Mouse (Mus musculus) kidney, embryonic 15.5 days (tissue): ENCODE results near the gene Rpap2. TPM values are rescaled to one million over a fixed set of nuclear protein-coding genes. Genes with fewer than 3 reads are reported as not detected.

Experiments used
- ATAC-seq: fragments of 200-750 bp; cut with Nextera tagmentation; replicated peaks from 2 replicates; pipeline ENCODE4 v1.8.0; 2017; ENCODE audit warnings: moderate TSS enrichment; ENCODE audit not compliant: low FRiP score
- H3K27ac ChIP-seq: fragments of 300-500 bp; sonication (generic); 2 replicates; pipeline ENCODE4 v1.5.1; 2015; ENCODE audit warnings: mild to moderate bottlenecking, inconsistent platforms
- H3K27me3 ChIP-seq: fragments of 300-500 bp; sonication (generic); 2 replicates; pipeline ENCODE4 v1.6.1; 2015; ENCODE audit warnings: inconsistent platforms
- H3K36me3 ChIP-seq: fragments of 300-500 bp; sonication (generic); 2 replicates; pipeline ENCODE4 v1.6.1; 2015; ENCODE audit warnings: inconsistent platforms
- H3K4me1 ChIP-seq: fragments of 300-500 bp; sonication (generic); 2 replicates; pipeline ENCODE4 v1.6.1; 2015; ENCODE audit warnings: inconsistent platforms
- H3K4me2 ChIP-seq: fragments of 300-500 bp; sonication (generic); 2 replicates; pipeline ENCODE4 v1.6.1; 2015; ENCODE audit warnings: moderate library complexity, mild to moderate bottlenecking, inconsistent platforms
- H3K4me3 ChIP-seq: fragments of 300-500 bp; sonication (generic); replicated peaks from 2 replicates; pipeline ENCODE4 v1.5.1; 2015; ENCODE audit warnings: mild to moderate bottlenecking, inconsistent platforms
- H3K9ac ChIP-seq: fragments of 300-500 bp; sonication (generic); 2 replicates; pipeline ENCODE4 v1.6.1; 2015; ENCODE audit warnings: mild to moderate bottlenecking, inconsistent platforms
- H3K9me3 ChIP-seq: fragments of 300-500 bp; sonication (generic); replicated peaks from 2 replicates; pipeline ENCODE4 v1.6.1; 2016; ENCODE audit warnings: inconsistent platforms
- WGBS: fragments of 180-500 bp; shearing (Covaris S2); methylation state at CpG from one replicate; pipeline ENCODE4 v1.1.7; 2015; ENCODE audit warnings: mixed read lengths; 5-methylcytosine and 5-hydroxymethylcytosine counted together
- polyA plus RNA-seq: library from polyadenylated mRNA; unstranded; fragments of >200 nt; fragmentation: Nextera tagmentation; extraction: Ambion mirVana; gene quantifications from 2 replicates; pipeline ENCODE4 v1.2.1, GENCODE M21; 2015

Rpap2 gene
- polyA plus RNA-seq: 16.6 and 19.6 TPM in 2 replicates

DNA sequence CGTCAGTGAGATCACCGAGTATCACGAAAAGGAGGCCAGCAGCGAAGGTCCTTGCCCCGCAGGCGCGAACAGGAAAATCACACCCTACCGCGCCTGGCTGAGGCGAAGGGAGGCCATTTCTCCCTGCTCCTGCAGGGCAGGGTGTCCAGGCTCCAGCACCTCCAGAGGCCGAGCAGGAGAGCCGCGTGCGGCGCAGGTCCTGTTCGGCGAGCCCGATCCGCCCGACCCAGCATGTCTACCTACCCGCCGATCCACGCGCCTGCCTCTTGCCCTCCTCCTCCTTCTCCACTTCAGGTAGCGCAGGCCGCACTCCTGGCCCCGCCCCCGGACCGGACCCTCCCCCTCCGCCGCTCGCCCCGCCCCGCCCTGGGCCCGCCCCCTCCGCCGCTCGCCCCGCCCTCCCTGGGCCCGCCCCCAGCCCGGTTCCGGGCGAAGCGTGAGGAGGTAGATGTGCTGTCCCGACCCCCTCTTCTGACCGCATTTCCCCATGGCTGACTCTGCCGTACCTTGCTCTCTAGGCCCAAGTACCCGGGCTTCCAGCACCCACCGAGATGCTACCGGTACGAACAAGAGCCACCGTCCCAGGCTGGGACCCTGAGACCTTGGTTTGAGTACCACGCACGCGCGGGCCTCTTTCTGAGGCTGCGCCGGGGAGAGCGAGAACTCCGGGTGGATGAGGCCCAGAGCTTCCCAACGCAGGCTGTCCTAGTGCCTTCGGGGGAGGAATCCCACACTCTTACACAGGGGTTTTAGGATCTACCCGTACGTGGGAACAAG, at the start of gene Rpap2, which contains the start of gene Glmn:
Gene Rpap2, plus strand, starts transcription at position 73 of the 777 bp plus-strand sequence.
Gene Glmn, minus strand, starts transcription at position 588 of the 777 bp plus-strand sequence.
- peaks cover 7% of the 10 kb centered on the region; the same call in 1 of the 2 replicates for H3K4me1 ChIP-seq

GRCm38 (mm10) chr5:107547955-107548354, 49.2 kb upstream of the Rpap2 start:
- no peak for ATAC-seq
- no peak overlapping the region for H3K4me2 ChIP-seq
- H3K9ac ChIP-seq: no peak overlapping the region
- peaks cover 26% of the 10 kb centered on the region for H3K36me3 ChIP-seq
- WGBS: 88% methylated on average over 3 of the region's 3 CpGs
- H3K9me3 ChIP-seq: no peaks in the 10 kb centered on the region
- H3K27ac ChIP-seq: no peak overlapping the region
- H3K27me3 ChIP-seq: no peaks in the 10 kb centered on the region
- H3K4me3 ChIP-seq: no peak overlapping the region
- H3K4me1 ChIP-seq: no peaks in the 10 kb centered on the region

More for the DNA sequence above, at the start of gene Rpap2, which contains the start of gene Glmn:
- no peaks in the 10 kb centered on the region for H3K9me3 ChIP-seq
- H3K9ac ChIP-seq: peak within 1 kb of the TSS; percentile 85
- peak within 1 kb of the TSS; percentile 60 for H3K4me2 ChIP-seq
- H3K36me3 ChIP-seq: peaks cover 22% of the 10 kb centered on the region
- H3K27ac ChIP-seq: peak within 1 kb of the TSS; percentile 92
- ATAC-seq: peak; percentile 97
- WGBS: under 1% methylated on average over 64 of the region's 64 CpGs
- no peaks in the 10 kb centered on the region for H3K27me3 ChIP-seq
- H3K4me3 ChIP-seq: peak within 1 kb of the TSS; percentile 83

- H3K4me3 ChIP-seq: no peak overlapping the region
- H3K4me2 ChIP-seq: no peak overlapping the region
- WGBS: 89% methylated on average over 3 of the region's 3 CpGs
- no peaks in the 10 kb centered on the region for H3K27me3 ChIP-seq
- no peak overlapping the region for H3K9ac ChIP-seq
- H3K4me1 ChIP-seq: no peaks in the 10 kb centered on the region
- H3K9me3 ChIP-seq: no peaks in the 10 kb centered on the region
- ATAC-seq: no peak
- H3K36me3 ChIP-seq: peaks cover 27% of the 10 kb centered on the region
- H3K27ac ChIP-seq: no peak overlapping the region
Observed at GRCm38 (mm10) chr5:107548444-107548843, 48.7 kb upstream of the Rpap2 start.

DNA sequence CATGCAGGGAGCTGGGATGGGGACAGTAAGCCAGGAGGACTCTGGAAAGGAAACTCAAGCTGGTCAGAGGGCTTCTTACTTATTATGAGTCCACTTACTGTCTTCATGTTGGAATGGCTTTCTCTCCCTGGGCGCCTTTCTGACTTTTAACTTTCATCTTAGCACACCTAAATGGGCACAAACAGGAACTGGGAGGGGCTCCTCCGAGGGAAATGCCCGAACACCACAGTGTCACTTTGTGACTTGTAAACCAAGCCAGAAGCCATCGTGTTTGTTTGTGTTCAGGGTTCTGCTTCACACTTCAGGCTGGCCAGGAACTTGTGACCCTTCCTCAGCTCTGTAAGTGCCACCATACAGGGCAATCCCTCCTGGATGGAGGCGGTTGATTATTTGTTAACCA, 42.8 kb upstream of the Rpap2 start:
- WGBS: 42% methylated on average over 5 of the region's 5 CpGs
- H3K4me3 ChIP-seq: no peak overlapping the region
- H3K27ac ChIP-seq: no peak overlapping the region
- H3K4me1 ChIP-seq: no peaks in the 10 kb centered on the region
- H3K9ac ChIP-seq: no peak overlapping the region
- H3K27me3 ChIP-seq: no peaks in the 10 kb centered on the region
- no peaks in the 10 kb centered on the region for H3K9me3 ChIP-seq
- no peak overlapping the region for H3K4me2 ChIP-seq
- no peak for ATAC-seq
- peaks cover 48% of the 10 kb centered on the region for H3K36me3 ChIP-seq

DNA sequence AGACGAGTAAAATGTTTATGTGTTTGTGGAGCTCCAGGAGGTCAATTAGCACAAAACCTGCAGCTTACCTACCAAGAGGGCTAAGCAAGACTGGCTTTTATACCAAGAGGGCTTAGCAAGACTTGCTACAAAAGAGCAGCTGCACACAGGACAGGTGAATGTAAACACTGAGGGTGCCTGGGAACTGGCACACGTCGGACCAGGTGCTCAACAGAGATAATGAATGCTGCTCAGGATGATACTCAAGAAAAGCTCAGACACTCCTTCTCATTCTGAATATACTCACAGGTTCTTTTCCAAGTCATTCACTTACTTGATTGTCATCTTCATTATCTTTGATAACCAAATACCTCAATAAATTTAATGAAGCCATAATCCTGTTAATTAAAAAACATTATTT, 40.2 kb upstream of the Rpap2 start:
- no peaks in the 10 kb centered on the region for H3K9me3 ChIP-seq
- no peaks in the 10 kb centered on the region for H3K27me3 ChIP-seq
- no peak overlapping the region for H3K4me2 ChIP-seq
- H3K9ac ChIP-seq: no peak overlapping the region
- WGBS: 85% methylated on average over 3 of the region's 3 CpGs
- H3K4me1 ChIP-seq: no peaks in the 10 kb centered on the region
- no peak overlapping the region for H3K4me3 ChIP-seq
- H3K36me3 ChIP-seq: peaks cover 60% of the 10 kb centered on the region
- no peak overlapping the region for H3K27ac ChIP-seq
- ATAC-seq: no peak

DNA sequence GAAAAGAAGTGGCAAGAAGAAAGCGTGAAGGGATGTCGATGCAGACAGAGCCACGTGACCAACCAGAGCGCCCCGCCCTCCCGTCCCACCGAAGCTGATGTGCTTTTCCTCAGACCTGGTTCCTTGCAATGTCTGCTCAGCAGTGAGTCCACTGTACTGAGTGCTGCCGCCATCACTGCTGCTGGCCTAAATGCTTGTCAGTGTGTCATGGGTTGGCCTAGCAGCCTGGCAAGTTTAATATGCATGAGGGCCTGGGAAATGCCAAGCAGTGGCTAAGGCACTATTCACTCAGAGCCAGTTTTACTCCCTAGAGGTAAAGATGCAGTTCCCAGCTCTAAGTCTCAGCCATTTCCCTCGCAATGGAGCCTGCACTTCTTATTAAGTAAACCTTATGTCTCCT, 28.0 kb upstream of the Rpap2 start:
- Histone ChIP-seq H3K9me3 (no peaks in the 10 kb centered on the region), H3K4me2 (no peak overlapping the region), H3K27me3 (no peaks in the 10 kb centered on the region), H3K36me3 (peaks cover 77% of the 10 kb centered on the region), H3K4me3 (no peak overlapping the region), H3K4me1 (no peaks in the 10 kb centered on the region), H3K9ac (no peak overlapping the region), H3K27ac (no peak overlapping the region)
- 97% methylated on average over 9 of the region's 9 CpGs for WGBS
- no peak for ATAC-seq

DNA sequence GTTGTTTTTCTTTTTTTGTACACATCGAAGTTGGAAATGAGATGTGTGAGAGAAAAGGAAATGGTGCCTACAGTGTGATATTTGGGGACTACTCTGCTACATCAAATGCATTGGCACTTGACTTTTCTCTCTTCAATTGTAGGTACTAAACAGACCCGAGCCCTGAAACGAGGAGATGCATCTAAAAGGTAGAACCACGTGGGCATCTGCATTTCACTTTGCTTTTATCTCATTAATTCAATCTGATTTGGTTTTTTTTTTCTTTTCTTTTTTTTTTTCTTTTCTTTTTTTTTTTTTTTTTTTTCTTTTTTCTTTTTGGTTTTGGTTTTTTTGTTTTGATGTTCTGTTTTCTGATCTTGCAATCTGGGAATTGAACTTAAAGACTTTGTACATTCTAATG, 1.2 kb downstream of the Rpap2 start:
- 0 out of 2 replicates have a peak overlapping the region, but pooled peaks have one; percentile 85 for H3K9ac ChIP-seq

DNA sequence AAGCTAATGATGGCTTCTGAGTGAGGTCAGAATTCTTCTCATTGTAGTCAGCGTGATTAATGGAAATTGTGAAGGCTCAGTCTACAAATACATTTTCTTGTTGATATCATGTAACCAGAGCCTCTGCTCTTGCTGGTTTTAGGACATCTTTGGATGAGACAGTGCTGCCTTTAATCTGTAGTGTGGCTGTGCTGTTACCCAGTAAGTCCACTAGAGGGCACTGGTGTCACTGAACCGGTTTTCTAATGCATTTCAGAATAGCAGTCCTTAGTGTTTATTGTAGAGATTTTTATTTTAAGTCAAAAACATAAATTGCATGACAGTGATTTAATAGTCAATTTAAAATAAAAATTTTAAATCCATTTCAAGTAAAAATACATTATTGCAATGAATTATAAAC, 14.1 kb downstream of the Rpap2 start:
- H3K4me1 ChIP-seq: no peaks in the 10 kb centered on the region
- no peaks in the 10 kb centered on the region for H3K27me3 ChIP-seq
- H3K27ac ChIP-seq: no peak overlapping the region
- peaks cover 46% of the 10 kb centered on the region for H3K36me3 ChIP-seq
- H3K4me2 ChIP-seq: no peak overlapping the region
- no peak overlapping the region for H3K9ac ChIP-seq
- no peak for ATAC-seq
- no peaks in the 10 kb centered on the region for H3K9me3 ChIP-seq
- H3K4me3 ChIP-seq: no peak overlapping the region
- WGBS: 6% methylated on average over 2 of the region's 2 CpGs

More for the DNA sequence above, 1.2 kb downstream of the Rpap2 start:
- 20% methylated on average over 4 of the region's 4 CpGs for WGBS
- Histone ChIP-seq H3K9me3 (no peaks in the 10 kb centered on the region), H3K4me1 (peaks cover 7% of the 10 kb centered on the region; the same call in 1 of the 2 replicates), H3K4me3 (peak overlapping the region; percentile 83), H3K36me3 (peaks cover 24% of the 10 kb centered on the region), H3K27me3 (no peaks in the 10 kb centered on the region), H3K4me2 (peak overlapping the region; percentile 60), H3K27ac (peak overlapping the region; percentile 92; the same call in 1 of the 2 replicates)
- no peak for ATAC-seq

DNA sequence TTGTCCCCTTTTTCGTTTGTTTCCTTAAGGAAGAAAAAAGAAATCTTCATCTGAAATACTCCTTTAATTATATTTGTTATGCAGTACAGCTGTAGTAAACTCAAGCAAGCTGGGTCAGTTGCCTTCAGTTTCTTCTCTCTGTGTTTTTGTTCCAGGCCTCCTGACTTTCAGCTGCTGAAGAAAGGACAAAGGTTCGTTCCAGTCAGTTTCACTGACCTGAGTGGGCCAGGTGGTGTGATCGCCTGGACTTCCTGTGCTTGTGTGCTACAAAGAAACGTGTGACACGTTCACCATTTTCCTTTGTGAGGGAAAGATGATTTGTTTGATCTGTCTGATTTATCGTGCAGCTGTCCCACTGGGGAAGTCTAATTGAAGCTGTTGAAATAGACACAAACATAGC, 20.8 kb downstream of the Rpap2 start:
- Histone ChIP-seq H3K4me3 (no peak overlapping the region), H3K9ac (no peak overlapping the region), H3K4me1 (no peaks in the 10 kb centered on the region), H3K36me3 (peaks cover 66% of the 10 kb centered on the region), H3K27me3 (no peaks in the 10 kb centered on the region), H3K4me2 (no peak overlapping the region), H3K9me3 (no peaks in the 10 kb centered on the region), H3K27ac (no peak overlapping the region)
- 74% methylated on average over 6 of the region's 6 CpGs for WGBS
- no peak for ATAC-seq

- WGBS: 92% methylated on average over 3 of the region's 3 CpGs
- no peak for ATAC-seq
- Histone ChIP-seq H3K9me3 (no peaks in the 10 kb centered on the region), H3K4me1 (no peaks in the 10 kb centered on the region), H3K4me2 (no peak overlapping the region), H3K27ac (no peak overlapping the region), H3K9ac (no peak overlapping the region), H3K36me3 (peaks cover 59% of the 10 kb centered on the region), H3K4me3 (no peak overlapping the region), H3K27me3 (no peaks in the 10 kb centered on the region)
Observed at GRCm38 (mm10) chr5:107621327-107621726, 24.2 kb downstream of the Rpap2 start.

GRCm38 (mm10) chr5:107633651-107634050, 36.5 kb downstream of the Rpap2 start:
- no peaks in the 10 kb centered on the region for H3K27me3 ChIP-seq
- no peaks in the 10 kb centered on the region for H3K4me1 ChIP-seq
- H3K9ac ChIP-seq: no peak overlapping the region
- H3K4me3 ChIP-seq: no peak overlapping the region
- no peak overlapping the region for H3K27ac ChIP-seq
- WGBS: 92% methylated on average over 4 of the region's 4 CpGs
- no peaks in the 10 kb centered on the region for H3K9me3 ChIP-seq
- H3K4me2 ChIP-seq: no peak overlapping the region
- ATAC-seq: no peak
- peaks cover 30% of the 10 kb centered on the region for H3K36me3 ChIP-seq

- Histone ChIP-seq H3K4me2 (no peak overlapping the region), H3K9me3 (no peaks in the 10 kb centered on the region), H3K4me1 (0 out of 2 replicates have a peak, but pooled peaks cover 4% of the 10 kb centered on the region), H3K27ac (no peak overlapping the region), H3K4me3 (no peak overlapping the region), H3K9ac (no peak overlapping the region), H3K36me3 (peaks cover 11% of the 10 kb centered on the region; the same call in 1 of the 2 replicates), H3K27me3 (no peaks in the 10 kb centered on the region)
- WGBS: 63% methylated on average over 1 of the region's 1 CpGs
- no peak for ATAC-seq
Observed at GRCm38 (mm10) chr5:107637106-107637505, 39.9 kb downstream of the Rpap2 start.
